Mouse (Mus musculus): ENCODE measurements around the gene Ogdh.
A peak's percentile ranks its signal among the peaks of the same experiment; 100 is the strongest.

- TF ChIP-seq POLR2A (IDR thresholded peaks at IDR 0.05; ENCODE audit: insufficient read depth, low read depth, low read length) (no peak), CTCF (IDR thresholded peaks at IDR 0.05; ENCODE audit: insufficient read depth, low read depth, low read length) (peak; percentile 86)
Measured at GRCm38 (mm10) chr11:6365885-6366284, 74.5 kb downstream of the Ogdh start.
